Mouse (Mus musculus) heart, embryonic 14.5 days (tissue): ENCODE results near the gene Ncaph. TPM values are rescaled to one million over a fixed set of nuclear protein-coding genes. Genes with fewer than 3 reads are reported as not detected.
"Not testable (repeated sequence)": the region's sequence is repeated elsewhere in the genome, so short reads cannot be mapped to it uniquely, and the experiment has no call there.

Experiments
- ATAC-seq: fragments of 200-750 bp; cut with Nextera tagmentation; 2 replicates; pipeline ENCODE4 v1.8.0; 2017; ENCODE audit warnings: low read depth, moderate TSS enrichment; ENCODE audit not compliant: insufficient number of reproducible peaks, insufficient read depth, low FRiP score
- H3K27ac ChIP-seq, 2 experiments: fragments of 200-500 bp in 1 of 2; fragments of 300-500 bp in 1 of 2; sonication (generic) in 1 of 2; replicated peaks in 1 of 2; 2 replicates each; pipeline ENCODE4 v1.5.1; 2012 to 2014; ENCODE audit warnings: low read depth in 2 of 2, low read length in 2 of 2, control low read depth in 1 of 2, mild to moderate bottlenecking in 1 of 2, mixed read lengths in 1 of 2; ENCODE audit not compliant: control insufficient read depth in 1 of 2, insufficient read depth in 1 of 2
- H3K27me3 ChIP-seq: fragments of 300-500 bp; sonication (generic); 2 replicates; pipeline ENCODE4 v1.6.1; 2014; ENCODE audit warnings: mild to moderate bottlenecking, low read length, control low read depth; ENCODE audit not compliant: control insufficient read depth, insufficient read depth
- H3K36me3 ChIP-seq: fragments of 300-500 bp; sonication (generic); 2 replicates; pipeline ENCODE4 v1.6.1; 2014; ENCODE audit warnings: mild to moderate bottlenecking, control low read depth, low read length, mixed read lengths; ENCODE audit not compliant: control insufficient read depth, insufficient read depth
- H3K4me1 ChIP-seq, 2 experiments: fragments of 200-500 bp in 1 of 2; fragments of 300-500 bp in 1 of 2; sonication (generic) in 1 of 2; 2 replicates each; pipeline ENCODE4 v1.6.1; 2012 to 2014; ENCODE audit warnings: low read length in 2 of 2, control low read depth in 1 of 2, mixed read lengths in 1 of 2; ENCODE audit not compliant: control insufficient read depth in 2 of 2, insufficient read depth in 2 of 2
- H3K4me2 ChIP-seq: fragments of 300-500 bp; sonication (generic); 2 replicates; pipeline ENCODE4 v1.6.1; 2014; ENCODE audit warnings: mild to moderate bottlenecking, low read length
- H3K4me3 ChIP-seq, 2 experiments: fragments of 200-500 bp in 1 of 2; fragments of 300-500 bp in 1 of 2; sonication (generic) in 1 of 2; 2 replicates each; pipeline ENCODE4 v1.5.1; 2012 to 2014; ENCODE audit warnings: low read length in 2 of 2, mild to moderate bottlenecking in 2 of 2, control low read depth in 1 of 2, low read depth in 1 of 2, moderate library complexity in 1 of 2; ENCODE audit not compliant: control insufficient read depth in 1 of 2, insufficient read depth in 1 of 2
- H3K9ac ChIP-seq: fragments of 300-500 bp; sonication (generic); 2 replicates; pipeline ENCODE4 v1.6.1; 2014; ENCODE audit warnings: mild to moderate bottlenecking, low read length
- H3K9me3 ChIP-seq: fragments of 300-500 bp; sonication (generic); 2 replicates; pipeline ENCODE4 v1.6.1; 2016; ENCODE audit warnings: low read length, control low read depth; ENCODE audit not compliant: control insufficient read depth
- WGBS: fragments of 180-500 bp; shearing (Covaris S2); extraction: QIAGEN DNeasy Blood & Tissue Kit; methylation state at CpG from one replicate; pipeline ENCODE4 v1.1.7; 2014; 5-methylcytosine and 5-hydroxymethylcytosine counted together
- polyA plus RNA-seq: library from polyadenylated mRNA; unstranded; fragments of >200 nt; fragmentation: Nextera tagmentation; extraction: Ambion mirVana; gene quantifications from 2 replicates; pipeline ENCODE4 v1.2.1, GENCODE M21; 2014

Gene Ncaph
- polyA plus RNA-seq = 46.9 and 50.2 TPM in 2 replicates

- Histone ChIP-seq H3K9ac (peak within 1 kb of the TSS; percentile 79), H3K4me1 (peaks cover 18 to 31% of the 10 kb centered on the region in 2 experiments), H3K4me3 (peak within 1 kb of the TSS; percentile 74 to 86), H3K9me3 (no peaks in the 10 kb centered on the region), H3K36me3 (no peaks in the 10 kb centered on the region), H3K4me2 (peak within 1 kb of the TSS; percentile 72), H3K27ac (peak within 1 kb of the TSS; percentile 78 to 96), H3K27me3 (no peaks in the 10 kb centered on the region)
- ATAC-seq = peak; percentile 75
- 2% methylated on average over 56 of the region's 57 CpGs for WGBS
These were observed at the start of gene Ncaph for GRCm38 (mm10) chr2:127133621-127134461. Gene Ncaph (minus strand): TSS chr2:127133954.

- Histone ChIP-seq H3K9me3 (no peaks in the 10 kb centered on the region), H3K27me3 (no peaks in the 10 kb centered on the region), H3K4me1 (no peaks in the 10 kb centered on the region), H3K4me2 (peak overlapping the region; percentile 84), H3K4me3 (peak overlapping the region; percentile 59 to 89), H3K36me3 (no peaks in the 10 kb centered on the region), H3K9ac (peak overlapping the region; percentile 83), H3K27ac (peak overlapping the region; percentile 84 to 94)
- 2% methylated on average over 17 of the region's 17 CpGs for WGBS
- peak; percentile 97 for ATAC-seq
These were observed 49.0 kb upstream of the Ncaph start for GRCm38 (mm10) chr2:127182598-127183381.

- WGBS = 5% methylated on average over 1 of the region's 1 CpGs
- H3K4me2 ChIP-seq, H3K9me3 ChIP-seq, H3K27ac ChIP-seq, H3K4me1 ChIP-seq, H3K36me3 ChIP-seq, H3K27me3 ChIP-seq, H3K9ac ChIP-seq, ATAC-seq, H3K4me3 ChIP-seq: not testable (repeated sequence)
These were observed 32.5 kb upstream of the Ncaph start for GRCm38 (mm10) chr2:127166261-127166660.

- Histone ChIP-seq H3K27me3 (no peaks in the 10 kb centered on the region), H3K9me3 (no peaks in the 10 kb centered on the region), H3K4me1 (no peaks in the 10 kb centered on the region), H3K4me3 (no peak overlapping the region), H3K9ac (no peak overlapping the region), H3K4me2 (no peak overlapping the region), H3K36me3 (no peaks in the 10 kb centered on the region), H3K27ac (no peak overlapping the region)
- WGBS = 47% methylated on average over 4 of the region's 4 CpGs
- ATAC-seq = no peak
These were observed 31.9 kb upstream of the Ncaph start for GRCm38 (mm10) chr2:127165675-127166074.

- Histone ChIP-seq H3K4me2 (no peak overlapping the region), H3K4me1 (peaks cover 3 to 10% of the 10 kb centered on the region in 2 experiments), H3K9me3 (peaks cover 5% of the 10 kb centered on the region; the same call in 1 of the 2 replicates), H3K27ac (no peak overlapping the region), H3K4me3 (no peak overlapping the region), H3K27me3 (0 out of 2 replicates have a peak, but pooled peaks cover 7% of the 10 kb centered on the region), H3K9ac (no peak overlapping the region), H3K36me3 (peaks cover 10% of the 10 kb centered on the region; the same call in 1 of the 2 replicates)
- 68% methylated on average over 3 of the region's 3 CpGs for WGBS
- ATAC-seq = no peak
These were observed 11.9 kb upstream of the Ncaph start for GRCm38 (mm10) chr2:127145699-127146098.

GRCm38 (mm10) chr2:127143158-127144063 lies 9.7 kb upstream of the Ncaph start, which contains the start of gene Itpripl1:
Gene Itpripl1 (minus strand): TSS chr2:127143442.
- Histone ChIP-seq H3K4me2 (peak within 1 kb of the TSS; percentile 82), H3K9me3 (peaks cover 3% of the 10 kb centered on the region; the same call in 1 of the 2 replicates), H3K4me1 (peaks cover 3 to 10% of the 10 kb centered on the region in 2 experiments), H3K9ac (peak within 1 kb of the TSS; percentile 73), H3K36me3 (peaks cover 21% of the 10 kb centered on the region; the same call in 1 of the 2 replicates), H3K27ac (no peak within 1 kb of the TSS), H3K4me3 (peak within 1 kb of the TSS; percentile 51 to 70), H3K27me3 (0 out of 2 replicates have a peak, but pooled peaks cover 7% of the 10 kb centered on the region)
- peak; percentile 86 for ATAC-seq
- 3% methylated on average over 31 of the region's 31 CpGs for WGBS
